Mouse (Mus musculus) adrenal gland, postnatal 10 days (tissue): ENCODE results near the gene Cdon. TPM values are rescaled to one million over a fixed set of nuclear protein-coding genes. Genes with fewer than 3 reads are reported as not detected.

Experiments
- DNase-seq: peaks from one replicate; pipeline ENCODE4 v3.0.0; 2021; ENCODE audit warnings: mixed read lengths
- total RNA-seq, 2 experiments: library from RNA; stranded (reverse); gene quantifications; 2 replicates each; pipeline ENCODE4 v1.2.3; 2021

Gene Cdon
- total RNA-seq, 2 experiments from 2014 or later, result 24.8 to 32.4 TPM

DNA sequence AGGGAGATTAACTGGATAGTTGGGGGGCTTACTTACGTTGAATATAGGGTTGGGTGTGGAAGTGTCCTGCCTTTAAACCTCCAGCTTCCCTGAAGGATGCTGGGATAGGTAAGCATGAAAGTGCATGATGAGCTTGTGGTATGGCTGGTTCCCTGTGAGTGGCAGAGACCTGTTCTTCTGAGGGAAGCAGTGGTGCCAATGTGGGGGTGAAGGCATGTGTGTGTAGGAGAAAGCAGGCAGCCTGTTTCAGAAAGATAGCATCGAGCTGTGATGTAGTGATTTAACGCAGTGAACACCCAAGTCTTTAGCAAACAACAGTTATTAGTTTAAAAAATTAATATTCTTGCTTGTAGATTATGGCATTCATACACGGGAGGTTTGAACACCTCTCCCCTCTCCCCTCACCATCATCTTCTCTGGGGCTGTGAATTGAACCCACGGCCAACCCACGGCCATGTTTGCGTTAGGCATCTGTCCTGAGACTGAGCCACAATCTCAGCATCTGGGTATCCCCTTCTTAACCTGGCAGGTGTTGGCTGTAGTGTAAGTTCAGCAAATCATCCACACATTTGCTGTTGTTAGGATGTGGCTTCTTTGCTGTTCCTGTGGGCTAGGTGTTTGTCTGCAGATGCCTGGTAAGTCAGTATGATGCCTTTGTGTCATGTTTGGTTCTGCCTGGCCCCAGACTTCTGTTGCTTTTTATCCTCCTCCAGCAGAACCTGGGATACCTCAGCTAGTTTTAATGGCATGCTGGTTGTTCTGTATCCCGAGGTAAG lies 17.5 kb downstream of the Cdon start:
- DNase-seq, result no peak

DNA sequence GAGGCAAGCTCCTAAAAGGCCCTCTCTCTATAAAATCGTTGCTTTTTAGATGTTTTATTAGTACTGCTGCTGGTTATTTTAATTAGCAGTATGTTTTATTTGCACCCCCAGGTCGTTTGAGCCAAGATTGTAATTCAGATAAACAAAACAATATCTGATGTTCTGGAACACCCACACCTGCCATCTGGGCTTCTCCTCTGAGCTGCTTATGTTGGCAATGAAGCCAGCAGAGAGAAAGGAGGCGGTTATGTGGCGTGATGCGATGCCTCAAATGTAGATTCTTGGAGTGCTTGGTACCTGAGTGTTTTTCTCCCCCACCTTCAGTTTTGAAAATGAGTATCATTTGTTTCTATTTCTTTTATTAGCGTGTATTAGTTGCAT lies 18.1 kb downstream of the Cdon start:
- DNase-seq, result no peak

DNA sequence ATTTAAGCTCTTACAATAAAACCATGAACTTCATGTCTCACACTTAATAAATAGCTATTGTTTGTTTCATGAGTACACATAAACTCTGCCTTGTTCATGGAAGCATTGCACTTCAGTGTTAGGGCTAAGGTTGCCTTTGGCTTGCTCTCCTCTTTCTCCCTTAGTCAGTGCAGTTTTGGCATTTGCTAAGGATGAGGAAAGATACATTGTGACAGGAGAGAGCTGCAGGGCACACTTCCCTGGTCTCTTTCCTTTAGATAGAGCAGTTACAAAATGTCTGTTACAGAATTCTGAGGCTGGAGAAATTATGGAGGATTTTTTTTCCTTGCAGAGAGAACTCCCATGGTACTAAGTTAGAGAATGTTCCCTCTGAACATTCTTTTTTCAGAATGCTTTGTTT lies 18.8 kb downstream of the Cdon start:
- no peak for DNase-seq

DNA sequence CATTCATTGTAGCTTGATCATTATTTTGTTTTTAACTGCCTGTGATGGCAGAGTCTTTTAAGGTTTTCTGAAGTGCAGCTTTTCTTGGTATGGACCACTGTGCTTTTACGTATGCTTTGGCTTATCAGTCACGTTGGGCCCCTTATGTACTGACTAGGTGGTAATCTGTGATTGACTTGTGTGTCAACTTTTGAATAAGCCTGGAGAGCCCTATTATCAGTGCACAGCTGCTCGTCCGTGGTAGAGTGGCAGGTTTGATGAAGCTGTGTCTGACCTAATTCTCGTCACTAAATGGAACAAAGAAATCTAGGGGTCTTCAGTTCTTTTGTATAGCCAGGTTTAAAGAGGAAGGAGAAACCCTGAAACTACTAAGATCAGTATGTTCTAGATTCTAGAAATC lies 21.5 kb downstream of the Cdon start:
- no peak for DNase-seq

DNA sequence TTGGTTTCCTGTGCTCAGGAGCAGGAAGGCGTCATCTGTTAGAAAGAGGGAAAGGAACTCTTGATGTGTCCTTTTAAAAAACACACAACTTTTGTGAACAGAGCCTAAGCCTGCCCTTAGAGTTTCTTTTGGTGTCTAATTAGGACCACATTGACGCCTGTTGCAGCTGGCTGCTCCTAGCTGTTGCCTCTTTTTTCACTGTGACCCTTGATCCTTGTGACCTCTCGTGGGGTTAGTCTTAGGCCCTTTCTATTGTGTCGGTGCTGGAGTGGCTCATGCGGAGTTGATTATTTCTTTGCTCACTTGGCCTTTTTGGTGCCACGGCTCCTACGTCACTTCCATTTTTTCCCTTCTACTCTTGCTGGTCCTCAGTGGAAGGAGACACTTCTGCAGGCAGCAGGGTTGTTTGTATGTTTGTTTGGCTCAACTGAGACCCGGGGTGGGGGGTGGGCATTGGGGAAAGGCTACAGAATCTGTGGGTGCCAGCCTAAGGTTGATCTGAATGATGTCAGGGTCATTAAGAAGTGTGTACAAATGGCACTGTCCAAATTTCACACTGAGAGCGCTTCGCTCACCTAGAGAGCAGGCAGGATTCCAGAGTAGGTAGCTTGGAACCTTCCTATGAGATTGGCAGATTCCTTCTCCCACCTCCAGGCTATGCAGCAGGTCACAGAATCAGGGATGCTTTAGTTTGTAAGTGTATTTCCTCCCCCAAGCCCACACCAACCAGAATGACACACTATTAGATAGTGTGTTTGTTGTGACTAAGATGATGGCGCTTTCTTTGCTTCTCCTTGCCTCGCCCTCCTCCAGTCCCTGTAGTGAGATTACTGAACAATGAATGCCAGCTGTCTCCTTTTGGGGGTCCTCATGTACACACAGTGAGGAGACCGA lies 22.9 kb downstream of the Cdon start:
- no peak for DNase-seq

DNA sequence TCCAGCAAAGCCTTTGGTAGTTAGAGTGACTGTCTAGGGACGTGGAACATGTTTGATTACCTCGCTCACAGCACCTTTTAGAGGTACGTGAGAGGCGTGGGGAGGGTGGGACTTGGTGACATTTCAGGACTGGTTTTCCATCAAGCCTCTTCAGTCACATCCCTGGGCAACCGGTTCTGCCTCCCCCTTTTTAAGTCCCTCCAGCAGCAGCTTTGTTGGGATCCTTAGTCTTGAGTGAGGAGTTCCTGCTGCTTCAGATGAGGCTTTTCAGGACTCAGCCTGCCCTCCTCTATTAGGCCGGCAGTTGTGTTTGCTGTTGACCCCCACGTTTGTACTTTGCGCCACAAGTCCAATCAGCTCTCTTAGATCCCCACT lies 23.6 kb downstream of the Cdon start:
- DNase-seq, result no peak

DNA sequence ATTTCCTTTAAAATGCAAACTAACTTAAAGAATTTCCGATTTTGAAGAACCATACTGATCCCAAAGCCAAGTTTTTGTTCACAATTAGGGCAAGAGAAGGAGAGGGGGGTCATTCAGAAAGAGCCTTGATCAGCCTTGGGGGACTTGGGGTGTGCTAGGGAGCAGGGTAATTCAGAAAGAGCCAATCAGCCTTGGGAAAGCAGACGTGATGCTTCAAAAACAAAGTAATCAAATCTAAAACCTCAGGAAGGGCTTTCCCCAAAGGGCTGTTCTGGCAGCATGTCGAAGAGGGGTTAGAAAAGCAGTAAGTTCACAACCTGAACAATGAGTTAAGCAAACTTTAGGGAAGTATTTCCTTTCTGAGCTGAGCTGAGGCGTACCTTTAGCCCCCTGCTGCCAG lies 26.0 kb downstream of the Cdon start:
- DNase-seq, result no peak

DNA sequence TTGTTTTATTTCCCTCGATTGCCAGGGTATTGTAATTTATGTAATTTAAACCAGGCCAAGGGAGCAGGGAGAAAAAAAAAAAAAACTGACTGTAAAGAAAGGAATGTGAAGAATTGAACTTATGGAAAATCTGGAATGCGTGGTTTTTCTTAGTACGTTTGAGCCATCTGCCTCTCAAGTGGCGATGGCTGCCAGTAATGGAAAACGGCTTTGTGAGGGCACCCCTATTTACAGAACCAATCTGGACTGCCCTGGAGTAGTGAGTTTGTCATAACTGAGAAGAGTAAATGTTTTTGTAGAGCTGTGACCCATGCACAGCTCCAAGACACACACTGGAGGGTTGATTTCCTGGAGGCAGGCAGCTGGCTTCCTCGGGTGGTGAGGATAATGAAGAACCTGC lies 32.4 kb downstream of the Cdon start:
- no peak for DNase-seq

DNA sequence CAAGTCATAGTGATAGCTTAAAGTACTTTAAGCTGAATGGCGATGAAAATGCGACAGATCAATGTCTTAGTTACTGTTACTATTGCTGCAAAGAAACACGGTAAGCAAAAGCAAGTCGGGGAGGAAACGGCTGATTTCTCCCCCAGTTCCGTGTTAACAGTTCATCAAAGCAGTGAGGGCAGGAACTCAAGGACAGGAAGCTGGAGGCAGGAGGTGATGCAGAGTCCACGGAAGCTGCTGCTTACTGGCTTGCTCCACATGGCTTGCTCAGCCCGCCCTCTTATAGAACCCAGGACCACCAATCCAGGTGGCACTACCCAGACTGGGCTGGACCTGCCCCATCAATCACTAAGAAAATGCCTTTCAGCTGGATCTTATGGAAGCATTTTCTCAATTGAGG lies 38.7 kb downstream of the Cdon start:
- DNase-seq, result no peak

DNA sequence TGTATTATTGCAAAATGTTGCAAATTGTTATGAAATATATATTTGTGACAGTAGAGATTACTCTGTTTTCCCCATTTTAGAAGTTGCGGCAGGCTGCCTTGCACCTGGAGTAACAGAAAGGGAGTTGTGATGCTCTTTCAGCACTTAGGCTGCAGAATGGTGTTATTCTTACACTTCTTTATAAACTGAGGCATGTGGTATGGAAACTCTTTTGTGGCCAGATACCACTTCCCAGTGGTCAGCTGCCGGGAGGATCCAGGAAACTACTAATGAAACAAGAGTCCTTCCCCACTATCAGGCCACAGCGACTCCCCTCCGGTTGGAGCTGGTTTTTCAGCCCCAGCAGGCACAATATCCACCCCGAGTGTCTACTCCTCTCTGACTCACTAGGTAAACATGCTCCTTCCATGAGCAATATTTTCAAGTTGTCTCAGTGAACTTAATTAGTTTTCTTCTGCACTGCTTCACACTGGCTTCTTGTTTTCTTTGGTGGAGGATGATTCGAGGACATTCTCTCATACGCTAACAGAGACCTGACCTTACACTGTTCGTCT lies 46.4 kb downstream of the Cdon start:
- no peak for DNase-seq

DNA sequence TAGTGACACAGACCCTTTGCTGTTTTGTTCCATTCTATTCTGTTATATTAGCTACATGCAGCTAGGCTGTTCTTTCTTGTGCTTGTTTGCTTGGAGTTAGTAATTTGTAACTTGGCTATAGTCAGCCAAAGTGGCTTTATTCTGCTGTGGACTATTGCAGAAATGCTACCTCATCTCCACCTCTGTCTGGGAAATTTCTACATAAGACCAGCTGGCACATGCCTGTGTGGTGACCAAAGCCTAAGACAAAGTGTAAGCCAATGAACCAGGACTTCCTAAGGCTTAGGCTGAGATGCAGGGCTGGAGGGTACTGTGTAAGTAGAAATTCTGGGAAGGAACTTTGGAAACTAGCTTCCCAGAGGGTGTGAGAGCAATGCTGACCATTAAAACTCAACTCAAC lies 48.0 kb downstream of the Cdon start:
- no peak for DNase-seq

DNA sequence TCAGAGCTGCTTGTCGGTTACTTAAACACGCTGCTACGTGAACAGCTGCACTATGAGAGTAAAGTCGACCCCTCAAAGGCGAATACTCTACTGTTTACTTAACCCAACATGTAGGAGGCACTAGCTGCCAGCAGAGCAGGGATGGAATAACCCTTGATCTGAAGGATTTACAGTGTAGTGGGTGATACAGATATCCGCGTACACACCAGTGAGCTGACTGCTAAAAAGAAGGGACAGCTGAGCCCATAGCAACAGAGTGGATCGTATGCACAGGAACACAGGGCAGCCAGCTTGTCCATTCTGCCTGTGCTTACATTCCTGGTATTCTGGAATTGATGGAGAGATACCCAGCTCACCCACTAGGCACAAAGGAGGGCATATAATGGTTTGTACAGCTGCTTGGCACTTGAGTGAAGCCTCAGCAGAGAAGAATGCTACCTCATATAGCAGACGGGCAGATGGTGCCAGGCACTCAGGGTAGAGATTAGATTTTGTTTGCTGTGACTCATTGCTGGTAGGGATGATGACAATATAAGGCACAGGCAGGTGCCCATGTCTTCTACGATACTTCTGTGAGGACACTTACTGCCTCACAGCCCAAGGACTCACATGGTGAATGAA lies 53.3 kb downstream of the Cdon start:
- no peak for DNase-seq

DNA sequence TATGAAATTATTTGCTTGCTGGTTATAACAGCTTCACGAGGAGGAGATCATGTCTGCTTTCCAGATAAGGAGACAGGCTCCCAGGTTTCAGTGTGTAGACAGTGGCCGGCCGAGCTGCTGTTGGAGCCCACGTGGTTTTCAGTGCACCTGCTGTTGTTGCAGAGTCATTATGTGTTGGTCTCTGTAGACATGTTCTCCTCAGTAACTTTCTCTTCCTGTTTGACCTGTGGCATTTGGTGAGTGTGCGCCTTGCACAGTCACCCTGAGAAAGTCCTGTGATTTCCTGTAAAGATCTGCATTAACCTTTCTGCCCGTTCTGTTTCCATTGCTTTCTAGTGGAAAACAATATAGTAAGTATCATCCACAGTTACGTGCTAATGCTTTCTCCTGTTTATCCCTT lies 54.5 kb downstream of the Cdon start:
- no peak for DNase-seq

DNA sequence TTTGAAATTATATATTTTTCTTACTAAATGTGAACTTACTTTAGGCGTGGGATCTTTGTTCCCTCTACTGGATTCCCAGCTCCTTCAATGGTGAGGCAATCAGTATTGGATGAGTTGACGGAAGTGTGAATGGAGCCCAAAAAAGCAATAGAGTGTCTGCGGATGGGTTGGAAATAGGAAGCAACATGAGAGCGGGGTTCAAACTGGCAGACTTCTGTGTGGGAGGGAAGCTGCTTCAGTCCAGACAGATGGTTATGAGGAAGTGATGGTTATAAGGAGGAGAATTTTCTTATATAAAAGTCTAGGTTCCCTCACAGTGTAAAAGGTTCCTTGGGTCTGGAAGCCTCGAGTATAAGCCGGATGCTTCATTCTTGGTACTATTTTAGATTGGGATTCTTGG lies 58.5 kb downstream of the Cdon start:
- no peak for DNase-seq

DNA sequence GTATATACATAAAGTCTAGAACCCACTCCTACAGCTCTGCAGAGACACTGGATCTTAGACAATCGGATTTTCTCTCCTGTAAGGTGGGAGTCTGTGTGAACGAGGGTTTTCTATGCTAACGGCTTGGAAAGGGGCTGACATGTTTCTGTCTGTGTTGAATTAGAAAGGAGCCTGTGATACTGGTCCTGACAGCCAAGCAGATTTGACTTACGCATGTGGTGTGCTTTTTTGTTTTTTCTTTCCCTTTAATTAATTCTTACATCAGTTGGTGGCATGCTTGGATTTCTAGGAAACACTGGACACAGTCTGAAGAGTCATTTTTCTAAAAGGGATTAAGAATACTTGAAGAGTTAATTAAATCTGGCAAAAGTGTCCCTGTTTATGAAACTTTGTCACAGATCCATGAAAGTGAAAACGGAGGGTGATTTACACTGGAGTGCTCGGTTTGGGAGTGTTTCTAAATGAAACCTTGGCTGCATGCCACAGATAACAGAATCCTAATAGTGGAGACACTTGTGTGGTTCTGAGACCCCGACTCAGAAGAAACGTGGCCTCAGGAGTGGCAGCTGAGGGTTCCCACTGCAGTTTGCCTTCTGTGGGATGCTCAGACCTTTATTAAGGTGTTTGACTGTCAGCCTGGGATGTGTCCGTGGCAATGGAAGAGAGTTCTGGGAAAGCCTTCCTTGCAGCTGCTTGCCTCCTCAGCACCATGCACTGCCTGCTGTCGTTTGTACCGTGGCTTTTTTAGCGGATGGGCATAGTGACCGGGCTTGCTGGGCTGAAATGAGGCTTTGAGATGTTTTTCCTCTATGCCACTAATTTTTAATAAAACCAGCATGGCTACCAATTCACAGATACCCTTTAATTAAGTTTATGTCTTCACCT lies 61.3 kb downstream of the Cdon start:
- DNase-seq, result no peak

DNA sequence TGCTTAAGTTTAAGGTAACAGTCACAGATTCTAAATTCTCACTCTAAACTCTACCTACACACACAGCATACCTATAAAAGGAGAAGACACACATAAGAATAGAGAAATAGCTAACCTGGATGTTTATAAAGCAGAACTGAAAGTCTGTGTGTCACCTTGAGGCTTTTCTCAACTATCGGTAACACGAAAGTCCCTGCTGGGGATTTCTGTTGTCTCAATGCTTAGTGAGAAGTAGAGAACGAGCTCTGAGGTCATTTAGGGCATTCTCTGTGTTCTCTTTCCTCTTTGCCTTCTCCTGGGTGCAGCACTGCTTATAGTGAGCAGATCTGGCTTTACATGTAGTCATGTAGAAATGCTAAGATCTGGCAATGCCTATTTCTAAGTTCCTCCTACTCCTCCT lies 63.0 kb downstream of the Cdon start:
- DNase-seq, result no peak

DNA sequence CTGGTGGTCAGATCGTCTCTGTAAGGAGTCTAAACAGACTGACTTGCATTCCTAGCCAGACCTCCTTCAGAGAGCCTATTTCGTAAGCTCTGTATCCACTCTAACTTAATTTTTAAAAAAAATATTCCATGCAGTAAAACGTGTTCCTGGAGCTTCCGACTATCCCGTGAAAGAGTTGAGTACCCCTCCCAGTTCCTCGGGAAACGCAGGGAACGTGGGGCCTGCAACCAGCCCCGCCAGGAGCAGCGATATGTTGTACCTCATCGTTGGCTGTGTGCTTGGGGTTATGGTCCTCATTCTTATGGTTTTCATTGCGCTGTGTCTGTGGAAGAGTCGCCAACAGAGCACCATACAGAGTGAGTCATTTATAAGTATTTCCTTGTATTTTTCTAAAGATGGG lies 65.7 kb downstream of the Cdon start:
- no peak for DNase-seq

DNA sequence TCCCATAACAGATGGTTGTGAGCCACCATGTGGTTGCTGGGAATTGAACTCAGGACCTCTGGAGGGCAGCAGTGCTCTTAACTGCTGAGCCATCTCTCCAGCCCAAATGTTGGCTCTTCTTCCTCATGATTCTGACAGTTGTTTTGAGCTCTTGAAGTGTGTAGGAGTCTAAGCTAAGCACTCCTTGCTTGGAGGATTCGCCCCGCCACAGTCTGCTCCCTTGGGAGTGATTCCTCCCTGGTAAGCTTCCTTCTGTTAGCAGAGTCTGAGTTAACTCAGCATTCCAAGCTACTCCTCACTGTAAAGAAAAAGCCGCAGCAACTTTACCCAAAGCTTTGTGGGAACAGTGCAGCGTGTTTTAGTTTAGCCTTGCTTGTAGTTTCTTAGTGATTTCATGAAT lies 67.6 kb downstream of the Cdon start:
- no peak for DNase-seq

DNA sequence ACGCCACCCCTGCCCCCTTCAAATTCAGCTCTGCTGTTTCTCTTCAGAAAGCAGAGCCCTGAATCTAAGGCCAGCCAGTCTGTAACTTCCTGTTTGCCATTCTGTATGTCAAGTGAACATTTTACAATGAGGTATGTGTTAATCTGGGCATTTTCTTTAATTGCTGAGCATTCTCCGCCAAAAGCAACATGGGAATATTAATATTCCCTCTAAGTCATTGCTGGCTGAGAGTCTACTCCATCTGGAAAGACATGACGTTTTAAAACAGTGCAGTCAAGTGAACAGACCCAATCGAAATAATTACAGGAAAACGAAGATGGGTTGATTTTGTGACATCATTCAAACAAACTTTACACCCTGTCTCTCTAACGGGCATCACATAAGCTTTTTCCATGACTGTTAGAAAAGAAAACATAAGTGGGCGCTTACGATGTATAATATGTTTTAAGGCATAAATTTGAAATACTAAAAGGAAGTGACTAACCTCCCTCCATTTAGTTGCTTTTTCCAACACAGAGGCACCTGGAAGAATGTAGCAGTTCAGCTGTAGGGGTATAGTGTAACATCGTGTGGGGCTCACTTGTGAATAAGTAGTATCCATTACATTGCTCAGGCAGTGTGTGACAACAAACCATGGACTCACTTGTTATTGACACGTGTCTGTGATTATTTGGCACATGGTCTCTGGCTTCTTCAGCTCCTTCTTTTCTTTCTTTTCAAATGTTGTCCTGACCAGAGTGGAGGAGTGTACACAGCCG lies 70.4 kb downstream of the Cdon start:
- DNase-seq, result no peak

DNA sequence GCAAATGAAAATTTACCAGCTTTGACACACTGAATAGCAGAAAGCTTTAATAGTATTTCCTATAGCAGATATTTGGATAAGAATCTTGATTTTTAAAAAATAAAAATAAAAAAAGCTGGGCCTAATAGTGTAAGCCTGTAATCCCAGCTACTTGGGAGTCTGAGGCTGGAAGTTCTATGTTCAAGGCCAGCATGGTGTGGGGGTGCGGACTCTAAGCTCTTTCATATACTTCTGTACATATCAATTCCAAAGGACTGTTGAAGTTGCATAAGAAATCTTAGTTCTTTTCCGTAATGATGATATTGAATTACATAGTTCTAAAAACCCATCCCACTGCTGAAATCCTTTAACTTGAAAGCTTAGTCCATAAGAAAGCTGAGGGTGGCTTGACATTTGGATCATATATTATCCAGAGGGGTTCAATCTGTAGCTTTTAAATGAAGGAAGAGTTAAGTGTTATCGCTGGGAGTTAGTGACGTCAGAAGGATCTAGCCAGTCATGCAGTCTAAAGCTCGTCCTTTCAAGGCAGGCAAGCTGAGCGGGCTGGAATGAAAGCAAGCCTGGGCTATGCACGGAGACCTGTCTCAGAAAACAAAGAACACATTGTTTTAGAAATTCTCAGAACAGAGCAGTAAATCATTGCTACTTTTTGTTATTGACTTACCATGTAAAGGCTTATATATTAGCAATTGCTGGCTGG lies 72.3 kb downstream of the Cdon start:
- DNase-seq, result no peak

DNA sequence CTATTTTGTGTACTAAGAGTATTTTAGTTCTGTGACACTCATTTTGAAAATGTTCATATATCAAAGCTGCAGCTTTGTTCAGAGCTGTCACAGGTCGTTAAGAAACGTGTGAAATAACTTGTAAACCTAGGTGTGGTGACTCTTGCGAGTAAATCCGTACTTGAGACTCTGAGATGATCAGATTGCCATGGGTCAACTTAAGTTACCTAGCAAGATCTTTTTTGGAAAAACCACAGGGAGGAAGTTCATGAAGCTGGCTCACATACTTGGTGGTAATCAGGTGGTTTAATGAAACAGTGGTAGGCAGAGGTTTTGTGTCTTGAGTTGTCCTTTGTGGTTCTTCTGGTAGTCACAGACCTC lies 72.8 kb downstream of the Cdon start:
- no peak for DNase-seq
